Mouse (Mus musculus): Measurements from ENCODE around the gene Gm45717. TPM values are rescaled to one million over a fixed set of nuclear protein-coding genes. Genes with fewer than 3 reads are reported as not detected.

Gm45717 gene
- polyA plus RNA-seq, 1 experiment: not detected

GRCm38 (mm10) chr7:140941222-140942051 lies 14.3 kb downstream of the Gm45717 start, which contains the start of gene Pgghg:
Gene Pgghg, plus strand, starts transcription at chr7:140941391.
- peaks cover 5% of the 10 kb centered on the region for H3K27me3 ChIP-seq (ENCODE audit: control insufficient read depth, insufficient read depth, insufficient read length)

DNA sequence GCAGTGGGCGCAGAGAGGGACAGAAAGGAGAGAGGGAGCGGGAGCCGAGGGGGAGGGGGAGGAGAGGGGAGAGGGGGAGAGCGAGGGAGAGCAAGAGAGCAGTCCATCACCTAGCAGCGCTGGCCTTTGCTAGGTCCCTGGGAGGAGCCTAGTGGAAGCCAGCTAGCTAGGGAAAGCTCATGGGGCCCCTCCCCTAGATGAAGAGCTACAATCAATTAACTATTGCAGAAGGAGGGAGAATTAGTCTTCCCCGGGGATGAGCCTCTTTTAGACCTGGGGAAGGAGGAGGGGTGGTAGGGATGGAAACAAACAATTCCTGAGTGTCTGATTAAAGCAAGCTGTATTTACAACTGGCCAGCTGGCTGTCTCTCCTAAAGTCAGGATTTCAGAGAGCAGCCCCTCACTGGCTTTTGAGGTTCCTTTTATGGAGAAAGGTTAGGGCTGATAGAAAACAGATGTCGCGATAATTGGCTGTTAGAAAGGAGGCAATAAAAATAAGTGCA lies 16.0 kb downstream of the Gm45717 start:
- Histone ChIP-seq H3K27me3 (ENCODE audit: control insufficient read depth, insufficient read depth, insufficient read length) (peaks cover 13% of the 10 kb centered on the region), H3K79me3 (ENCODE audit: low read depth) (no peaks in the 10 kb centered on the region), H3K36me3 (ENCODE audit: control insufficient read depth, insufficient read depth) (peaks cover 4% of the 10 kb centered on the region), H3K4me3 (ENCODE audit: insufficient read depth, poor library complexity, severe bottlenecking) (no peak overlapping the region), H3ac (ENCODE audit: control insufficient read depth, insufficient read length, low read depth) (no peak overlapping the region), H3K79me2 (ENCODE audit: control insufficient read depth, insufficient read depth) (no peaks in the 10 kb centered on the region)
- no peak for TF ChIP-seq MAX (IDR thresholded peaks at IDR 0.05)

More at GRCm38 (mm10) chr7:140941222-140942051, 14.3 kb downstream of the Gm45717 start, which contains the start of gene Pgghg:
- no peaks in the 10 kb centered on the region for H3K79me2 ChIP-seq (ENCODE audit: control insufficient read depth, insufficient read depth)
- H3K36me3 ChIP-seq (ENCODE audit: control insufficient read depth, insufficient read depth): peaks cover 6% of the 10 kb centered on the region
- peak; percentile 92 for TF ChIP-seq MAX (IDR thresholded peaks at IDR 0.05)
- TF ChIP-seq FOSL1 (IDR thresholded peaks at IDR 0.05; ENCODE audit: insufficient read depth, low read length, poor library complexity, severe bottlenecking): no peak
- TF ChIP-seq CTCF (IDR thresholded peaks at IDR 0.05; ENCODE audit: control insufficient read depth, insufficient read depth, insufficient read length): peak; percentile 75
- TF ChIP-seq MYOD1 (IDR thresholded peaks at IDR 0.05; ENCODE audit: control insufficient read depth, insufficient read length, low read depth): no peak
- no peak for TF ChIP-seq CEBPB (IDR thresholded peaks at IDR 0.05; ENCODE audit: low read depth)
- no peaks in the 10 kb centered on the region for H3K79me3 ChIP-seq (ENCODE audit: low read depth)
- peak within 1 kb of the TSS; percentile 48 for H3K4me3 ChIP-seq (ENCODE audit: insufficient read depth, poor library complexity, severe bottlenecking)
- peak within 1 kb of the TSS; percentile 80 for H3ac ChIP-seq (ENCODE audit: control insufficient read depth, insufficient read length, low read depth)

DNA sequence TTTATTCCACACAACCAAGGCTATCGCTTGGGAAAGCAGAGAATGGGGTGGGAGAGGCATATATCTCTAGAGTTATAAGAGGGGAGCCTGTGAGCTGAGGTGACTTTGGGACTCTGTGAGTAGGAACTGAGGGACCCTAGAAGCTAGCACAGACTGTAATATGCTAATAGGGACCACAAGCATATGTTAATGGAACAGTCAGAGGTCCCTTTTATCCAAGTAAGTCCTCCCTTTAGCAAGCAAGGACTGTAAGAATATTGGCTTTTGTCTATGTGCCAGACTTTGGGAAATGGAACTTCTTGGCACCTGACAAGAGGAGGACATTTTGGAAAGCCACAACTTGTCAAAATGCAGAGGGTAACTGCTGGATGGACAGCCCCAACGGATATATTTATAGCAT lies 16.8 kb downstream of the Gm45717 start:
- H3K79me3 ChIP-seq (ENCODE audit: low read depth): no peaks in the 10 kb centered on the region
- peaks cover 13% of the 10 kb centered on the region for H3K27me3 ChIP-seq (ENCODE audit: control insufficient read depth, insufficient read depth, insufficient read length)
- H3ac ChIP-seq (ENCODE audit: control insufficient read depth, insufficient read length, low read depth): no peak overlapping the region
- no peak overlapping the region for H3K4me3 ChIP-seq (ENCODE audit: insufficient read depth, poor library complexity, severe bottlenecking)
- peaks cover 4% of the 10 kb centered on the region for H3K36me3 ChIP-seq (ENCODE audit: control insufficient read depth, insufficient read depth)
- TF ChIP-seq USF1 (IDR thresholded peaks at IDR 0.05; ENCODE audit: low read depth): no peak
- no peak for TF ChIP-seq MAX (IDR thresholded peaks at IDR 0.05)
- H3K79me2 ChIP-seq (ENCODE audit: control insufficient read depth, insufficient read depth): no peaks in the 10 kb centered on the region

DNA sequence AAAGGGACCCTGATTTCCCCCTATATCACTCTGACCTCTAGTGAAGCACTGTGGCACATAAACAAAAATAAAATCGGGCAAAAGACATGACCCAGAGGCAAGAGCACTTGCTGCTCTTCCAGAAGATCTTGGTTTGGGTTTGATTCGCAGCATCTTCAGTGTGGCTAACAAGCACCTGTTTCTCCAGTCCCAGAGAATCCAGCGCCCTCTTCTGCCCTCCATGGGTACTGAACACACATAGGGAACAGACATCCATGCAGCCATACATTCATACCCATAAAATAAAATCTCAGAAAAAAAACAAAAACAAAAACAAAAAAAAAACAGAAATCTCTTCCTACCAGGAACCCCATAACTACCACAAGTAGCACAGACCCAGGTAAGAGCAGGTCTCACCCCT lies 17.3 kb downstream of the Gm45717 start:
- no peaks in the 10 kb centered on the region for H3K36me3 ChIP-seq (ENCODE audit: control insufficient read depth, insufficient read depth)
- peaks cover 13% of the 10 kb centered on the region for H3K27me3 ChIP-seq (ENCODE audit: control insufficient read depth, insufficient read depth, insufficient read length)
- H3K4me3 ChIP-seq (ENCODE audit: insufficient read depth, poor library complexity, severe bottlenecking): no peak overlapping the region
- TF ChIP-seq CEBPB (IDR thresholded peaks at IDR 0.05; ENCODE audit: low read depth): no peak
- no peak for TF ChIP-seq FOSL1 (IDR thresholded peaks at IDR 0.05; ENCODE audit: insufficient read depth, low read length, poor library complexity, severe bottlenecking)
- no peak for TF ChIP-seq MAX (IDR thresholded peaks at IDR 0.05)
- no peak for TF ChIP-seq CTCF (IDR thresholded peaks at IDR 0.05; ENCODE audit: control insufficient read depth, insufficient read depth, insufficient read length)
- TF ChIP-seq MYOD1 (IDR thresholded peaks at IDR 0.05; ENCODE audit: control insufficient read depth, insufficient read length, low read depth): no peak
- no peak for TF ChIP-seq MYOG (IDR thresholded peaks at IDR 0.05; ENCODE audit: control insufficient read depth, extremely low read depth, insufficient read length)
- no peak for TF ChIP-seq USF1 (IDR thresholded peaks at IDR 0.05; ENCODE audit: low read depth)
- no peak overlapping the region for H3ac ChIP-seq (ENCODE audit: control insufficient read depth, insufficient read length, low read depth)
- no peaks in the 10 kb centered on the region for H3K79me2 ChIP-seq (ENCODE audit: control insufficient read depth, insufficient read depth)
- H3K79me3 ChIP-seq (ENCODE audit: low read depth): no peaks in the 10 kb centered on the region

- H3K27me3 ChIP-seq (ENCODE audit: control insufficient read depth, insufficient read depth, insufficient read length): peaks cover 40% of the 10 kb centered on the region
- H3K79me3 ChIP-seq (ENCODE audit: low read depth): no peaks in the 10 kb centered on the region
- H3K79me2 ChIP-seq (ENCODE audit: control insufficient read depth, insufficient read depth): no peaks in the 10 kb centered on the region
- no peaks in the 10 kb centered on the region for H3K36me3 ChIP-seq (ENCODE audit: control insufficient read depth, insufficient read depth)
- no peak overlapping the region for H3K4me3 ChIP-seq (ENCODE audit: insufficient read depth, poor library complexity, severe bottlenecking)
- TF ChIP-seq MAX (IDR thresholded peaks at IDR 0.05) (no peak), MYOD1 (IDR thresholded peaks at IDR 0.05; ENCODE audit: control insufficient read depth, insufficient read length, low read depth) (no peak), FOSL1 (IDR thresholded peaks at IDR 0.05; ENCODE audit: insufficient read depth, low read length, poor library complexity, severe bottlenecking) (no peak), CTCF (IDR thresholded peaks at IDR 0.05; ENCODE audit: control insufficient read depth, insufficient read depth, insufficient read length) (no peak), CEBPB (IDR thresholded peaks at IDR 0.05; ENCODE audit: low read depth) (no peak), USF1 (IDR thresholded peaks at IDR 0.05; ENCODE audit: low read depth) (no peak), MYOG (IDR thresholded peaks at IDR 0.05; ENCODE audit: control insufficient read depth, extremely low read depth, insufficient read length) (no peak)
- H3ac ChIP-seq (ENCODE audit: control insufficient read depth, insufficient read length, low read depth): no peak overlapping the region
Observed at GRCm38 (mm10) chr7:140927181-140927580, 28.6 kb downstream of the Gm45717 start.

DNA sequence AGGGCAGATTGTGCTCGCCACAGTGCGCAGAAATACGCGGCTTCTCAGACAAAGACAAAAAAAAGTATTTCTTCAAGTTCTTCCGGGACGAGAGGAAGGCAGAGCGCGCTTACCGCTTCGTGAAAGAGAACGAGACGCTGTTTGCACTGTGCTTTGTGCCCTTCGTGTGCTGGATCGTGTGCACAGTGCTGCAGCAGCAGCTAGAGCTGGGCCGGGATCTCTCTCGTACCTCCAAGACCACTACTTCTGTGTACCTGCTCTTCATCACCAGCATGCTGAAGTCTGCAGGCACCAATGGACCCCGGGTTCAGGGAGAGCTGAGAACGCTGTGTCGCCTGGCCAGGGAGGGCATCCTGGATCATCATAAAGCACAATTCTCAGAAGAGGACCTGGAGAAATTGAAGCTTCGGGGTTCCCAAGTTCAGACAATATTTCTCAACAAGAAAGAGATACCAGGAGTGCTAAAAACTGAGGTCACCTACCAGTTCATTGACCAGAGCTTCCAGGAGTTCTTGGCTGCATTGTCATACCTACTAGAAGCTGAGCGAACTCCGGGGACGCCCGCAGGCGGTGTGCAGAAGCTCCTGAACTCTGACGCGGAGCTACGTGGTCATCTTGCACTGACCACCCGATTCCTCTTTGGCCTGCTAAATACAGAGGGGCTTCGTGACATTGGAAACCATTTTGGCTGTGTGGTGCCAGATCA lies 32.5 kb downstream of the Gm45717 start:
- Histone ChIP-seq H3K4me3 (ENCODE audit: insufficient read depth, poor library complexity, severe bottlenecking) (no peak overlapping the region), H3K79me2 (ENCODE audit: control insufficient read depth, insufficient read depth) (no peaks in the 10 kb centered on the region)
- TF ChIP-seq CEBPB (IDR thresholded peaks at IDR 0.05; ENCODE audit: low read depth): no peak
- no peak for TF ChIP-seq MYOG (IDR thresholded peaks at IDR 0.05; ENCODE audit: control insufficient read depth, extremely low read depth, insufficient read length)
- TF ChIP-seq FOSL1 (IDR thresholded peaks at IDR 0.05; ENCODE audit: insufficient read depth, low read length, poor library complexity, severe bottlenecking): no peak
- TF ChIP-seq MYOD1 (IDR thresholded peaks at IDR 0.05; ENCODE audit: control insufficient read depth, insufficient read length, low read depth): no peak
- no peak for TF ChIP-seq MAX (IDR thresholded peaks at IDR 0.05)

More for the DNA sequence above, 32.5 kb downstream of the Gm45717 start:
- no peaks in the 10 kb centered on the region for H3K79me3 ChIP-seq (ENCODE audit: low read depth)
- no peak overlapping the region for H3ac ChIP-seq (ENCODE audit: control insufficient read depth, insufficient read length, low read depth)
- peaks cover 66% of the 10 kb centered on the region for H3K27me3 ChIP-seq (ENCODE audit: control insufficient read depth, insufficient read depth, insufficient read length)
- no peaks in the 10 kb centered on the region for H3K36me3 ChIP-seq (ENCODE audit: control insufficient read depth, insufficient read depth)

All from C2C12 (cell line).